Mouse (Mus musculus) T-helper 2 cell (primary cell): ENCODE results near the gene Rmdn3.

Experiments
- in situ Hi-C: fragments of 300-600 bp; cut with MboI, MseI; formaldehyde crosslinking; loops from one replicate; pipeline ENCODE4 v1.15.1; 2025; ENCODE audit warnings: high pct_unique_total_duplicates

Rmdn3 gene

DNA sequence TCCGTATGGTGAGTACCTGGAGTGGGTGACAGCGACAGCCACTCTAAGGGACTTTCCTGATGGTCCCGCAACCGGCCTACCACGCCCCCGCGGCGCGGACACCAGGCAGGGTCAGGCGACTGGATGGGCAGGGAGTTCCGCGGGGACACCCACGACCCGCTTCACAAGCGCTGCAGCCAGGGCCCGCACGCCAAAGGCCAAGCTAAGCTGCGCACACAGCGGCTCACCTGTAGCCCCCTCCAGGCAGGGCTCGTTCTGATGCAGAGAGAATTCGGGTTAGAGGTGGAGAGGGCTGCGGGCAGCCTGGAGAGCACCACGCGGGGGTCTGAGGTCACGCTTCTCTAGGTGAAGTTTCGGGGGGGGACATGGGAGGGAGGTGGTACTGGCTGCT, 11.0 kb upstream of the Rmdn3 start:
- in situ Hi-C loops: no loop called here

DNA sequence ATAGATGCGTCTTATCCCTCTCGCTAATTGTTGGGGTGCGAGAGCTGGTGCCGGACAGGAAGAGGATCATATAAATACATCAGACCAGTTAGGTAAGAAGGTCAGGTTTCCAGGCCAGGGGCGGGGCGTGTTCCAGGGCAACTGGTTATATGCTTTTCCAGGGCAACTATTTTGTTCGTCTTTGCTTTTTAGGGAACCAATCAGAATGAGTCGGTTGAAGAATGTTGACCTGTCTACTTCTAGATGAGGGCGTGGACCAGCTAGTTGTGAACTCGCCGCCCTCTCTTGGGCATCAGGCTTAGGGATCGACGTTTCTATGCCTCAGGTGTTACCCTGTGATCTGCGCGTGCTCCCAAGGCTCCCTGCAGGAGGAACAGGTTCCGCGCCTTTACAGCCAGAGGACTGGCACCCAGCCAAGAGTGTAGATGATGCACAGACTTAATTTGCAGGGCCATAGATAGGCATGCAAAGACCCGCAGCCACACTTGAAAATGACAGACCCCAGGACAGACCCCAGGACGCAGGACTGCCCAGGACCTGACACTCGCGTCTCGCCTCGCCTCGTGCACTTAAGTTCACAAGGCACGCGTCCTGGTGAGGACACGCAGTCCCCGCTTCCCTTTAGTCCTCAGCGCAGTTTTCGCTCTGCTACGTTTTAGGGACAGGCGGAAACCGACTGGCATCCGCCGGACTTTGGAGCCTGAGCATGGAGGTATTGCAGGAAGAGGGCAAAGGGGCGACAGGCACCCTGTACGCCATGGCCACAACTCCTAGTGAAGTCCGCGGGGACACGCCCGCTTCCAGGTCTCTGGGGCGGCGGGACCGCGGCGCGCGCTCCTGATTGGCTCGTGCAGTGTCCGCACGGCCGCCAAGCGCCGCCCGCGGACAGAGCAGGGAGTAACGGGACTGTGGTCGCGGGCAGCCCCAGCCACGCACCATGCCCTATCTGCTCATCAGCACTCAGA, 10.3 kb upstream of the Rmdn3 start, which contains the start of gene Gchfr:
Gene Gchfr, plus strand, starts transcription at position 873 of the 965 bp plus-strand sequence.
- in situ Hi-C loops: no loop called here

DNA sequence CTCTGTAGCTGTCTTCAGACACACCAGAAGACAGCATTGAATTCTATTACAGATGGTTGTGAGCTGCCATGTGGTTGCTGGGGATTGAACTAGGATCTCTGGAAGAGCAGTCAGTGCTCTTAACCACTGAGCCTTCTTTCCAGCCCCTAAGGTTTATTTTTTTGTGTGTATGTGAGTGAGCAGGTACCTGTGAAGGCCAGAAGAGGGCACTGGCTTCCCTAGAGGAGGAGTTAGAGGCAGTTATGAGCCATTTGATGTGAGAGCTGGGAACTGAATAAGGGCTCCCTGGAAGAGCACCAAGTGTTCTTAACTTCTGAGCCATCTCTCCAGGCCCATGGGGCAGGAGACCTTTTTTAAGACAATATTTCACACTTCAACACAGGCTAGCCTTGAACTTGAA, 8.6 kb upstream of the Rmdn3 start:
- in situ Hi-C loops: no loop called here

DNA sequence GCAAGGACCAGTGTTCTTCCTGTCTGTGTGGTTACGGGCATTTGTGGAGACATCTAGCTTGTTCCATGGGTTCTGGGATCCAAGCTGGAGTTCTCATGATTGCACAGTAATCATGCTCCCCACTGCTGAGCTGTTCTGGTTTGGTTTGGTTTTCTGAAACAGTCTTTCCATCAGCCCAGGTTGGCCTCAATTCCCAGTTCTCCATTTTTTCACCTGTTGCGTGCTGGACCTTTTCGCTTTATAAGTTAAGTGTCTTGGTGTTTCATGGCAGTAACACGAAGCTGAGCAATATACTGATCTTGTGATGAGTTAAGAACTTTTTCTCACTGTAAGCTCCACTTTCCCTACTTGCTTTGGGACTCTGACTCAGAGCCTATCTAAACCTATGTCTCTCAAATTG, 7.2 kb upstream of the Rmdn3 start:
- in situ Hi-C loops: no loop called here

DNA sequence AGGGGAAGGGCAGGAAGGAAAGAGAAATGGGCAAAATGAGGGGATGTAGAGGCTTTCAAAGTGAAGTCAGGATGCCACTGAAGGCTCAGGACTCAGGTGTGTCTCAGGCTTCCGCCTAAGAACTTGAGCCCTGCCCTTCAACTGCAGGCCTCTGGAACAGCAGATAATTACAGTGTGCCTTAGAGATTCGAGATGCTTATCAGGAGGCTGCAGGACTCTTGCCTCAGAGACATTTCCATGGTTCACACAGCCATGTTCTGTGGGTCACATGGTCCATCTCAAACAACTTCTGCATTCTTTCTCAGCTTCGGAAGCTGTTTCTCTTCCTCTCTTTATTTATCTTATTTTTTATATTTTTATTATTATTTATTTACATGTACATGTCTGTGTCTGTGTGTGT, 6.3 kb upstream of the Rmdn3 start:
- in situ Hi-C loops: no loop called here

DNA sequence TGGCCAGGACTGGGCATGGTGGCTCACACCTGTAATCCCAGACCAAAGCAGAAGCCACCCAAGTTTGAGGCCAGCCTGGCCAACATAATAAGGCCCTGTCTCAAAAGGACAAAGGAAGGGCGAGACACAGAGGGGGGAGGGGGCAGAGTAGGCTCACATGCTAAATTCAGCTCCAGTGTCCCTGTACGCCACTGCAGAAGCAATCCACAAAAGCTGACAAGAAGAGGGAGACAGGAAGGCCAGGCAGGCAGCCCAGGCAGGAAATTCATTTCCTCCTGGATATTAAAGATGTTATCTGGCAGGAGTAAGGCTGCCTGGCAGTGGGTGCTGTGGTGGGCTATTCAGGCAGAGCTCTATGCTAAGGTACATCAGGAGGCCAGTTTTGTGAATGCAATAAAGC, 4.4 kb upstream of the Rmdn3 start:
- in situ Hi-C loops: no loop called here

DNA sequence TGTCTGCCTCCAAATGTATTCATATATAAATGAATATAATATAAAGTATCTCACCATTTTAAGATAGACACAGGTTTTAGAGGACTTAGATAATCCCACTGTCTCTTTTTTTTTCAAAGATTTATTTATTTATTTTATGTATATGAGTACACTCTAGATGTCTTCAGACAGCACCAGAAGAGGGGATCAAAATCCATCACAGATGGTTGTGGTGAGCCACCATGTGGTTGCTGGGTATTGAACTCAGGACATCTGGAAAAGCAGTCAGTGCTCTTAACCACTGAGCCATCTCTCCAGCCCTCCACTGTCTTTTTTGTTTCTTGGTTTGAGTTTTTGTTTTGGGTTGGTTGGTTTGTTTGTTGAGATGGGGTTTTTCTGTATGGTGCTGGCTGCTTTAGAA, 1.0 kb upstream of the Rmdn3 start:
- in situ Hi-C loops: no loop called here

DNA sequence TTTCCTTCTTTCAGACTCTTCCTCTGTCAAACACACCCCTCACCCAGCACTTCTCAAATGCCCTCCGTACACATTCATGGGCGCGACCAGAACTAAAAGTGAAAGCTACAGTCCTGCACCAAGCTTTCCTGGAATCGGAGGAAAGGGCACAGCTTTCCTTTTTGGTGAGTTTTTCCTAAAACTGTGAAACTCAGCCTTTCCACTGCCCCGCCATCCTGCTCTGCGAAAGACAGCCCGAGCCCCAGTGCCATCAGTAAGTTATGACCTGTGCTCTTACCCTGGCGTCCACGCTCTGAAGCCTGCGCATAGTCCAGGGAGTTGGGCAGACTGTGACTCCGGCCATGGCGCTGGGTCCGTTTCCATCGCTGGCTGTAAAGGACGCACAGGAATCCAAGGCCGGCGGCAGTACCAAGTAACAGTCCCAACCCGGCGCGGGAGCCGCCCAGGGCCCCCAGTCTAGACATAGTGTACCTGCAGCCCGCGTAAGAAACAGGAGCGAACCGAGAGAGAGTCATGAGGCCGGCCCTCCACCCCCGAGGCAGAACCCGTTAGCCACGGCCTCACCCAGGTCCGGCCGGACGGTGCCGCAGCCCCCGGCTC, 653 bp downstream of the Rmdn3 start:
- in situ Hi-C loops: no loop called here

DNA sequence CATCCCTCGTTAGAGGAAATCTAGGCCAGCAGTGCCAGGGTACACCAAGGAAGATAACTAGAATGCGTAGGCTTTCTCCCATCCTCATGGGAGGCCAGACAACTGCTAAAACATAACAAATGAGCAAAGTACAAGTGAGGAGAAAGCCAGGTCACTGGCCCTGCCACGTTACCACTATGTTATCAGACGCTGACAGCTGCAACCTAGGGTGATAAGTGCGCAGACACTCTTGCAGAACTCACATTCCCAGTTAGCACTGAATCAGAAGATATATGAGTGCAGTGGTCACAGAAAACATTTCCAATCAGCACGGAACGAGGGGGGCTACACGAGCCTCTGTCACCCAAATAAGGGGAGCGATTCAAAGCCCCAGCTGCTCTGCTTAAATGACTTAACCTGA, 1.4 kb downstream of the Rmdn3 start:
- in situ Hi-C loops: no loop called here

DNA sequence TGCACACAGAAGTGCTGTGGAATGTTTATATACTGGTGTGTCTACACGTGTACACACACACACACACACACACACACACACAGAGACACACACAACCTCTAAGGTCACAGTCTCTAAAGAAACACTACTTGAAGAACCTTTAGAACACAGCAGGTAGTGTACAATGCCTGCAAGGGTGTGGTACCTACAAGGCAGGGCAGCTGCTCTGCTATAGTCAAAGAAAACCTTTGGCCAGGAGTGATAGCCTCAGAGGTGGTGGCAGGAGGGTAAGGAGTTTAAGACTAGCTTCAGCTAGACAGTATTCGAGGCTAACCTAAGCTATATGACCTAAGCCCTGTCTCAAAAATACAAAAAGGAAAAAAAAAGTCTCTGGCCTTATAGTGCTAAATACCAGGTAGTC, 2.2 kb downstream of the Rmdn3 start:
- in situ Hi-C loops: no loop called here

DNA sequence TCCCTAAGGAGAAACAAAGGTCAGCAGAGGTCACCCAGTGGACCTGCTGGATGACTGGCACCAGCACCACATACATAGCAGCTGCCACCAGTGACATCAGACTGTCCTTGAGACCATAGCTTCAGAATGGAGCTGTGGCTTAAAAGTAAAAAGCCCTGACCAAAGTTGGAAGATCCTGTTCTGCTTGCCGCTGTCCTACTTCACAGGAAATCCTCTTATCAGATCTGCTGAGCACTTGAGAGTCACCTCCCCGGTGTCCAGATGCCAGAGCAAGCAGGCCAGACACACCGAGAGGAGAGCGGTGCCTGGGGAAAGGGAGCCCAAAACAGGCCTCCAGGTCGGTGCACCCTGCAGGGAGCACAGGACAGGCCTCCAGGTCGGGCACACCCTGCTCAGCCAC, 4.6 kb downstream of the Rmdn3 start:
- in situ Hi-C loops: no loop called here

DNA sequence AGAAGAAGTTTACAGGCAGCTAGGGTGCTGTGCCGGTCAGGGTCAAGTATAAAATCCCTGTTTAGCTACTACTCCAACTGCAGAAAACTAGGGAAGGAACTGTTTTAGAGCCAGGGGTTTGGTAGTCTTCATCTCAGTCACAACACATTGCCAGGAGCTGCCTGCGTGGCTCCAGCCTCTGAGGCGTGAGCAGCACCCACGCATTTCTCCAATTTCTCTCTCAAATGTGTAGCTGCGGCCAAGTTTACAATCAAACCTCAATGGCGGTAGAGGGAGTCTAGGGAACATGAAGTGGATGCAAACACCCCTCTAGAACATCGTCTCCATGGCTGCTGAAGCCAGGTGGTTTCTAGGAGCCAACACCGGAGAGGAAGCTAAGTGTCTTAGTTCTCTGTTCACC, 9.1 kb downstream of the Rmdn3 start:
- in situ Hi-C loops: no loop called here

DNA sequence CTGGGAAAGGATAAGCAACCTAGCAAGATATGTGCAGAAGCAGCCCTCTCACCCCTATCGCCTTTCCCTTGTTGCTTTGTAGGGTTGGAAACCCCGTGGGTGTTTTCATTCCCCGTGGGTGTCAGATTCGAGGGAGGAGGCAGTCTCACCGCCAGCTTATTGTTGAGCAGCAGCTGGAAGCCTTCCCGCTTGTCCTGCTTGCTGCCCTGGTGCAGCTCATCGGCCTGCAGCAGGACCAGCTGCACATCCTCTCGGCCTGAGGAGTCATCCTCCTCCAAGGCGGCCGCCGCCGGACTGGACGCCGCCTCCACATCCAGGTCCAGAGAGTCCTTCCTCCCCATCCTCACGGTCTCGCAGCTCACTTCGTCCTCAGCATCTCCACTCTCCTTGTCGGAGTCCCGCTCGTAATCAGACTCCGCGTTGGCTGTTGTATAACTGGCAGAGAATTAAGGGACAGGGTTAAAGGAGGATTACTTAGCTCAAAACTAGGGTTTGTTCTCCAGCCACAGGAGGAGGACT, 9.6 kb downstream of the Rmdn3 start:
- in situ Hi-C loops: no loop called here

DNA sequence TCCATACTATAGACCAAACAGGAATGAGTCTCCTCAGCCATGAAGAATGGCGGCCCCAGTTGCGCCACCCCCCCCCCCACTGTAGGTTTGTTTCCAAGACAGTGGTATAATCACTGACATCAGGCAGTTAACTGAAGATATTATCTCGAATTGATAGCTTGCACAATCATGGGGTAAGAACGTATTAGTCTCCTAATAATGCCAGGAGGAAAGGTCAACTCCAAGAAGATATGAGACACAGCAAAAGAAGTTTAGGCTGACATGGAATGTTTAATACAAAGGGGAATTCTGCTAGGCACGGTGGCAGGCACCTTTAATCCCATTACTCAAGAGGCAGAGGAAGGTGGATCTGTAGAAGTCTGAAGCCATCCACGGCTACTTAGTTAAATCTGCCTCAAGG, 10.4 kb downstream of the Rmdn3 start:
- in situ Hi-C loops: no loop called here

DNA sequence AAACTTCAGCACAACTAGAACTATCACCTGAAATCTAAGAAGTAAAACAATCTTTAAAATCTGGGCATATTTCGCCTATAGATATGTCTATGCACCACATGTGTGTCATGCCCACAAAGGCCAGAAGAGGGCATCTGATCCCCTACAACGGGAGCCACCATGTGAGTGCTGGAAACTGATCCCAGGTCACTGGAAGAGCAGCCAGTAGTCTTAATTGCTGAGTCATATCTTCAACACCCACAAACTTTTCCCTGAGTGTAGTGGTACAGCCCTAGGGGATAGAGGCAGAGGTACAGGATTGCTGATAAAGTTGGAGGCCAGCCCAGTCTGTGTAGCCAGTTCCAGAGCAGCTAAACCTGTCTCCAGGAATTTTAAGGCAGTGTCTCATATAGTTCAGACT, 11.6 kb downstream of the Rmdn3 start:
- in situ Hi-C loops: no loop called here

DNA sequence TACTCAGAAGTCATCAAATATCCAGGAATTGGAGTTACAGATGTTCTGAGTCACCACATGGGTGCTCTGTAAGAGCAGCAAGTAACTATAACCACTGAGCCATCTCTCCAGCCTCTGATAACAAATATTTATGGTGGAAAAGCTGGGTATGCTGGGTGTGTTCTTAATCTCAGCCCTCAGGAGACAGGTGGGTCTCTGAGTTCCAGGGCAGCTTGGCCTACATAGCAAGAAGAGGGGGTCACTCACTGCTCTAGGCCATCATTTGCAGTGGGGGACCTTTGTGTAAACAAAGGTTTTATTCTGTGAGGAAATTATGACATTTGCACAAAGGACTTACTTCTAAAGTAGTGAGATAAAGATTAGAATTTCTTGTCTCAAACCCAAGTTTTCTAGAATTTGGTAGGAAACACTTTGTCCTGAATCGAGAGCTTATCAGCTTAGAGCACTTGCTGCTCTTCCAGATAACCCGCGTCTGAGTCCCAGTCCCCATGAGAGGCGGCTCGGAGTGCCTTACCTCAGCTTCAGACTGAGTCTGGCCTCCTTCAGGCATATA, 20.4 kb downstream of the Rmdn3 start:
- in situ Hi-C loops: loop anchor here (10.0 kb wide), 1 partner anchor 288 kb away; no protein-coding TSS in a partner anchor

DNA sequence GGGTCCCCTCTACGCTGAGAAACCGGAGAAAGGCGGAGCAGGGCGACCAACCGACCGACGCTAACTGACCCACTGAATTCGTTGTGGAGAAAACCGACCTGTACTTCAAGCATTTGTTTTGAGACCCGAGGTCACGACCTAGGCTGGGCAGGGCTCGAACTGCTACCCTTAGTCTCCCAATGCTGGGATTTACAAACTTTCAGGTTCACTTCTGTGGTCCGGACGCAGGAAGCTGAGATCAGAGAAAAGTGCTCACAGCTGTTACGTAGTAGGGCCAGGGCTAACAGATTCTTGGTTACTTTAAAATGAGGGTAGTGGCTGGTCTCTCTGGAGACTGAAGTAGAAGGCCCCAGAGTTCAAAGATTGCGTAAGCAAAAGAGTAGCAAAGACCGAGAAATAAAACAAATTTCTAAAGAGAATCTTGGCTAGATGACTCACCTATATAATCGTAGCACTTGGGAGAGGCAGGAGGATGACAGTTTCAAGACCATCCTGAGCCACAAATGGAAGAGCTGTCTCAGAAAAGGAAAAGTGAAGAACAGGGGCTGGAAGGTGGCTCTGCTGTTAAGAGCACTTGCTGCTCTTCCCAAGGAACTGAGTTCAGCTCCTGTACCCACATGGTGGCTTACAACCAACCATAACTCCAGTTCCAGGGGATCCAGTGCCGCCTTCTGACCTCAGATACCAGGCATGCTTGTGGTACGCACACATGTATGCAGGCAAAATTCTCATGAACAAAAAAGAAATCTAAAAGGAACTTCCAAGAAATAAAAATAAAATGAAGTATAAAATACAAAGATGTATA, 43.5 kb downstream of the Rmdn3 start:
- in situ Hi-C loops: loop anchor here (25.0 kb wide), 1 partner anchor 1399 kb away; no protein-coding TSS in a partner anchor

DNA sequence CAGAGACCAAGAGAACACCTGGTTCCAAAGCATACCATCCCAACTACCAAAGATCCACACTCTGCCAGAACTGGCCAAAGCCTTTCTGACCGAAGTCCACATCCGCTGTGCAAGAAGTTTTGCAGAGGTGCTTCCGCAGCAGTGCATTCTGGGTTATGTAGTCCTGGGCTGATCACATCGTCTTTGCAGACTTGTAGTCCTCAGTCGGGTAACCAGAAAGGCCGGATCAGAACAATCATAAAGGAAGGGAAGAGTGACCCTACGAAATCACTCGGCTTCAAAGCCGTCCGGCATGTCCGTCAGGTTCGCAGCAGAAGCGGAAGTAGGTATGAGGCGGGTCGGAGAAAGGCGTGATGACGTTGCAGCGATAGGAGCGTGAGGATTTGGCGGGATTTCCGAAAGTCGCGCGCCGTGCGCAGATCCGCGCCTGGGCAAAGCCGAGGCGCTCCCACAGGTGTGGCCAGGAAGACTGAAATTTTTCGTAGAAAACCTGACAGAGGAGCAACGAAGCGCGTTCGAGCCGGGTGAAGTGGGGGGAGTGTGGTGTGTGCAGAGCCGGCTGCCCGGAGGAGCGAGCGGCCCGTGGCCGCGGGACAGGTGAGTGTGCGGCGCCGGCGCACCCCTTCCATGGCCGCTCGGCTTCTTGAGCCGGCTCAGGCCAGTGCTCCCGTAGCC, 44.3 kb downstream of the Rmdn3 start, which contains the start of gene Rad51:
Gene Rad51, plus strand, starts transcription at position 356 of the 675 bp plus-strand sequence.
- in situ Hi-C loops: loop anchor here (25.0 kb wide), 1 partner anchor 1400 kb away; no protein-coding TSS in a partner anchor

DNA sequence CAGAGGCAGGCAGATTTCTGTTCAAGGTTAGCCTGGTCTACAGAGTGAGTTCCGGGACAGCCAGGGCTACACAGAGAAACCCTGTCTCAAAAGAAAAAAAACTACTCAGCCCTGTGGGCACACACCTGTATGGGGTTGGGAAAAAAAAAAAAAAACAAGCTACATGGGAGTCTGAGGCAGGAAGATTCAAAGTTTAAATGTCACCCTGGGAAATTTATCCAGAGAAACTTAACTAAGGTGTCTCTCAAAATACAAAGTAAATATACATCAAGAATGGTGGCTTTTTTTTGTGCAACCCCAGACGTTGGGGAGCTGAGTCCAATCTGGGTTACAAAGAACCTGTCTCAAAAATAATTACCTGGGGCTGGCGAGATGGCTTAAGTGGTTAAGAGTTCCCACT, 45.8 kb downstream of the Rmdn3 start:
- in situ Hi-C loops: loop anchor here (25.0 kb wide), 1 partner anchor 1401 kb away; no protein-coding TSS in a partner anchor

DNA sequence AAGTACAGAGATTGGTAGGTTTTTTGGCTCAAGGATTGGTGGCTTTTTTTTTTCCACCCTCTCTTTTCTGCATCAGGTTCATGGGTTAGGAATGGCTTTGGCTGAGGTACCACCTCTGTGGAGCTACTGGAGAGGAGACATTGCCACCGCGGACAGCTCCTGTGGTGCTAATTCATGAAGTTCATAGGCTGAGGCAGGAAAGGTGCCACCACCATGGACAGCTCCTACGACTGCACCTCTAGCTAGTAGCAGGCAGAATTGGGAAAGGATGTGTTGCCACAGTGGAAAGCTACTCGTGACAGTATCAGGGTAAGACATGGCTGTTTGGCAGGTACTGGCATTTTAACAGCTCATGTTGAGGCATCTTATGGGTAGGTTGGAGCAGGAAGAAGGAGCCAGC, 48.3 kb downstream of the Rmdn3 start:
- in situ Hi-C loops: loop anchor here (25.0 kb wide), 1 partner anchor 1404 kb away; no protein-coding TSS in a partner anchor

DNA sequence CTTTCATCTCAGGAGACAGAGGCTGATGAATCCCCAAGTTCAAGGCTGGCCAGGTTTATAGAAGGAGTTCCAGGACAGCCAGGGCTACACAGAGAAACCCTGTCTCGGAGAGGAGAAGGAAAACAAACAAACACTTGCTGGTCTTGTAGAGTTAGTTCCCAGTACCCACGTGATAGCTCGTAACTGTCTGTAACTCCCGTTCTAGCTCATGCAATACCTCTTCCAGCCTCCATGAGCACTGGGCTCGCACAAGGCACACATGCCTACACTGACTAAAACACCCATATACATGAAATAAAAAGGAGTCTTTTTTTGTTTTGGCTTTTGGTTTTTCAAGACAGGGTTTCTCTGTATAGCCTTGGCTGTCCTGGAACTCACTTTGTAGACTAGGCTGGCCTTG, 50.3 kb downstream of the Rmdn3 start:
- in situ Hi-C loops: loop anchor here (25.0 kb wide), 1 partner anchor 1406 kb away; no protein-coding TSS in a partner anchor
